Mouse (Mus musculus) midbrain, embryonic 14.5 days (tissue): ENCODE measurements at regions not wholly inside any gene's neighbourhood (a gene's known extent, or its start where the extent isn't known, plus 50 kb on each side); places are given as distances from the start of the nearest gene placed in this dataset.
A peak's percentile ranks its signal among the peaks of the same experiment; 100 is the strongest.

Experiments
- ATAC-seq: fragments of 200-750 bp; cut with Nextera tagmentation; 2 replicates; pipeline ENCODE4 v1.8.0; 2017; ENCODE audit warnings: moderate number of reproducible peaks, moderate library complexity; ENCODE audit not compliant: low FRiP score, low TSS enrichment
- DNase-seq: peaks from one replicate; pipeline ENCODE4 v3.0.0-alpha.2; 2015
- H3K27ac ChIP-seq: fragments of 300-500 bp; sonication (generic); replicated peaks from 2 replicates; pipeline ENCODE4 v1.5.1; 2014; ENCODE audit warnings: mild to moderate bottlenecking, low read depth, low read length, moderate library complexity
- H3K27me3 ChIP-seq: fragments of 300-500 bp; sonication (generic); 2 replicates; pipeline ENCODE4 v1.6.1; 2014; ENCODE audit warnings: low read length, control low read depth, mixed read lengths; ENCODE audit not compliant: control insufficient read depth, insufficient read depth
- H3K36me3 ChIP-seq: fragments of 300-500 bp; sonication (generic); 2 replicates; pipeline ENCODE4 v1.6.1; 2014; ENCODE audit warnings: low read length, control low read depth; ENCODE audit not compliant: control insufficient read depth, insufficient read depth
- H3K4me1 ChIP-seq: fragments of 300-500 bp; sonication (generic); 2 replicates; pipeline ENCODE4 v1.6.1; 2014; ENCODE audit warnings: mild to moderate bottlenecking, antibody characterized with exemption, low read length, control low read depth; ENCODE audit not compliant: control insufficient read depth, insufficient read depth
- H3K4me2 ChIP-seq: fragments of 300-500 bp; sonication (generic); 2 replicates; pipeline ENCODE4 v1.6.1; 2014; ENCODE audit warnings: mild to moderate bottlenecking, low read length, moderate library complexity
- H3K4me3 ChIP-seq: fragments of 300-500 bp; sonication (generic); replicated peaks from 2 replicates; pipeline ENCODE4 v1.5.1; 2014; ENCODE audit warnings: low read depth, low read length
- H3K9ac ChIP-seq: fragments of 300-500 bp; sonication (generic); replicated peaks from 2 replicates; pipeline ENCODE4 v1.6.1; 2014; ENCODE audit warnings: mild to moderate bottlenecking, low read length, moderate library complexity
- H3K9me3 ChIP-seq: fragments of 300-500 bp; sonication (generic); 2 replicates; pipeline ENCODE4 v1.6.1; 2016; ENCODE audit warnings: low read length, control low read depth, mixed read lengths; ENCODE audit not compliant: control insufficient read depth
- WGBS: fragments of 180-500 bp; shearing (Covaris S2); extraction: QIAGEN DNeasy Blood & Tissue Kit; methylation state at CpG from one replicate; pipeline ENCODE4 v1.1.7; 2014; 5-methylcytosine and 5-hydroxymethylcytosine counted together

DNA sequence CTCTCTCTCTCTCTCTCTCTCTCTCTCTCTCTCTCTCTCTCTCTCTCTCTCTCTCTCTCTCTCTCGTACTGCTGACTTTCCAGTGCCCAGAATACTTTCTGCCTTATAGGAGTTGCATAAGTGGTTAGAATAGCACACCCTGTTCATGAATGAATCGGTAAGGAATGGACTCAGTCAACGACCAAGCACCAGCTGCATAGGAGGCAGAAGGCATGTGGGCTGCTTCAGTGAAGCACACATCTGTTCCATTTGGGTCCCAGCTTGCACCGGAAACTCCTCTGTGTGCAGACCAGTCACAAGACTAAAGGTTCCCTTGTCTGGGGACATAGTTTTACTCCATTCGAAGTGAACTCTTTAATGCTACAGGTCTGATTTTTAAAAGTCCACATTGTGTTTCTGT is 64.3 kb upstream of the Nphp3 start:
- no peak overlapping the region for H3K4me2 ChIP-seq
- H3K9ac ChIP-seq = no peak overlapping the region
- 83% methylated on average over 5 of the region's 5 CpGs for WGBS

DNA sequence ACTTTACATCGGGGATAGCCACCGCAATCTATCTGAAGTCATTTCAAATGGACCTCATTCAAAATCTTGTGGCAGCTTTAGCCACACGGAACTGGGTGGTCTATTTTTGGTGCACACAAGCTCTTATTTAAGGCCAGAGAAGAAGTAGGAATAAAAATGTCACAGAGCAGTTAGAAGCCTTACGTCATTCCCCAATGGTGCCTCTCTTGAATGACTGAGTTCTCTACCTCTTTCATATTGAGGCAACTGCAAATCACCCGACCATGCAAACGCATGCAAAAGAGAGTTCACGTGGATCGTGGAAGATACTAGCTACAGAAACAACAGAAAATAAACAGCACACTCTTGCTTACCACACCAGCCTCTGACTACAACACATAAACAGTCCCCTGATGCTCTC is 62.3 kb upstream of the Nphp3 start:
- Histone ChIP-seq H3K4me2 (no peak overlapping the region), H3K27me3 (no peaks in the 10 kb centered on the region), H3K4me1 (no peaks in the 10 kb centered on the region), H3K4me3 (no peak overlapping the region), H3K9me3 (no peaks in the 10 kb centered on the region), H3K27ac (no peak overlapping the region), H3K9ac (no peak overlapping the region), H3K36me3 (no peaks in the 10 kb centered on the region)
- WGBS = 89% methylated on average over 8 of the region's 8 CpGs
- DNase-seq = no peak
- no peak for ATAC-seq

More for the DNA sequence above, 64.3 kb upstream of the Nphp3 start:
- Histone ChIP-seq H3K36me3 (no peaks in the 10 kb centered on the region), H3K27me3 (no peaks in the 10 kb centered on the region), H3K4me1 (no peaks in the 10 kb centered on the region), H3K27ac (no peak overlapping the region), H3K4me3 (no peak overlapping the region), H3K9me3 (no peaks in the 10 kb centered on the region)
- DNase-seq (no peak), ATAC-seq (no peak)

DNA sequence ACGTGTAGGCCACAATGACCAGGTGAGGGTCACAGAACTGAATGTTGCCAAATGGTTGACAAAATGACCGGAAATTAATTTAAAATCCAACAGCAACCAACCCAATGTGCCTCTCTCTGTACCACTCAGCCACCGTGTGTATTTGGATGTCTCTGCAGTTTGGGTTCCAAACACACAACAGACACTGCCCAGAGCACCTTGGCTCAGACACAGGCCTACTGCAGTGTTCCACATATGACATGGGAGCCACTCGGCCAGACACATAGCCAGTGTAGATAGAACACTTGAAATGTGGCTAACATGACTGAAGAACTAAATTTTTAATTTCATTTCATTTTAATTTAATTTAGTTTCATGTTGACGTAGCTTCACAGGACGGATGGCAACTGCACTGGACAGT is 61.8 kb upstream of the Nphp3 start:
- Histone ChIP-seq H3K27me3 (no peaks in the 10 kb centered on the region), H3K27ac (no peak overlapping the region), H3K9me3 (no peaks in the 10 kb centered on the region), H3K4me2 (no peak overlapping the region), H3K4me1 (no peaks in the 10 kb centered on the region), H3K4me3 (no peak overlapping the region), H3K36me3 (no peaks in the 10 kb centered on the region), H3K9ac (no peak overlapping the region)
- DNase-seq (no peak), ATAC-seq (no peak)
- 89% methylated on average over 6 of the region's 6 CpGs for WGBS

GRCm38 (mm10) chr9:103941176-103941900 is 61.0 kb upstream of the Nphp3 start:
- Histone ChIP-seq H3K9me3 (no peaks in the 10 kb centered on the region), H3K27ac (no peak overlapping the region), H3K4me3 (no peak overlapping the region), H3K27me3 (no peaks in the 10 kb centered on the region), H3K9ac (no peak overlapping the region), H3K4me2 (no peak overlapping the region; the same call in 1 of the 2 replicates), H3K4me1 (no peaks in the 10 kb centered on the region), H3K36me3 (no peaks in the 10 kb centered on the region)
- DNase-seq (peak; percentile 34), ATAC-seq (no peak)
- 69% methylated on average over 20 of the region's 20 CpGs for WGBS

GRCm38 (mm10) chr9:103941901-103942260 is 60.5 kb upstream of the Nphp3 start:
- WGBS = 95% methylated on average over 11 of the region's 11 CpGs
- no peak overlapping the region for H3K9ac ChIP-seq
- H3K9me3 ChIP-seq = no peaks in the 10 kb centered on the region
- H3K27me3 ChIP-seq = no peaks in the 10 kb centered on the region
- ATAC-seq (no peak), DNase-seq (no peak)
- H3K27ac ChIP-seq = no peak overlapping the region
- no peak overlapping the region for H3K4me2 ChIP-seq
- H3K4me1 ChIP-seq = no peaks in the 10 kb centered on the region
- H3K4me3 ChIP-seq = no peak overlapping the region
- no peaks in the 10 kb centered on the region for H3K36me3 ChIP-seq

GRCm38 (mm10) chr9:103945406-103945805 is 56.9 kb upstream of the Nphp3 start:
- WGBS = 93% methylated on average over 11 of the region's 11 CpGs
- no peak overlapping the region for H3K4me3 ChIP-seq
- no peaks in the 10 kb centered on the region for H3K27me3 ChIP-seq
- no peaks in the 10 kb centered on the region for H3K9me3 ChIP-seq
- H3K9ac ChIP-seq = no peak overlapping the region
- H3K27ac ChIP-seq = no peak overlapping the region
- no peaks in the 10 kb centered on the region for H3K4me1 ChIP-seq
- H3K4me2 ChIP-seq = no peak overlapping the region
- DNase-seq (no peak), ATAC-seq (no peak)
- H3K36me3 ChIP-seq = no peaks in the 10 kb centered on the region

DNA sequence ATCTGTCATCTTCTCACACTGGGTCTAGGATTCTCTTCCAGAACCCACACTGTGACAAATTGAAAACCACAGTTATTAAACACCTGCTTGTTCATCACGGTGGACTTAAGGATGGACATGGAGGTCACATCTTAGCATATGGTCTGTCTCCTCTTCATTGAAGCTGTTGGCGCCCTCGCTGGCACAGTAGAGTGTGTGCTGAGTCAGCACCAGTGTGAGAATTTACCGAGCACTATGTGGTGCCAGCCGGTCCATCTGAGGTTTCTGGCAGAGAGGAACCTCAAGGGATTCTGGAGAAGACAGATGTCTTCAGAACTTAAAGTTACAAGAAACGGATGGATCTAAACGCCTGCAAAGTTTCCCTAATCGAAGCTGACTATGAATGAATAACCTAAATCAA is 50.5 kb upstream of the Nphp3 start:
- Histone ChIP-seq H3K36me3 (no peaks in the 10 kb centered on the region), H3K27me3 (no peaks in the 10 kb centered on the region), H3K9me3 (no peaks in the 10 kb centered on the region), H3K4me2 (no peak overlapping the region), H3K27ac (no peak overlapping the region), H3K4me1 (no peaks in the 10 kb centered on the region), H3K9ac (no peak overlapping the region), H3K4me3 (no peak overlapping the region)
- DNase-seq = no peak
- ATAC-seq = no peak
- 96% methylated on average over 8 of the region's 8 CpGs for WGBS
